Mouse (Mus musculus) spleen, postnatal 4 days (tissue): Measurements from ENCODE around the gene Slc44a4.
"Not testable (repeated sequence)": the region's sequence is repeated elsewhere in the genome, so short reads cannot be mapped to it uniquely, and the experiment has no call there.

Experiments used
- DNase-seq, 2 experiments: peaks; one replicate each; pipeline ENCODE4 v3.0.0; 2022; ENCODE audit warnings: low spot score in 2 of 2

The Slc44a4 gene

DNA sequence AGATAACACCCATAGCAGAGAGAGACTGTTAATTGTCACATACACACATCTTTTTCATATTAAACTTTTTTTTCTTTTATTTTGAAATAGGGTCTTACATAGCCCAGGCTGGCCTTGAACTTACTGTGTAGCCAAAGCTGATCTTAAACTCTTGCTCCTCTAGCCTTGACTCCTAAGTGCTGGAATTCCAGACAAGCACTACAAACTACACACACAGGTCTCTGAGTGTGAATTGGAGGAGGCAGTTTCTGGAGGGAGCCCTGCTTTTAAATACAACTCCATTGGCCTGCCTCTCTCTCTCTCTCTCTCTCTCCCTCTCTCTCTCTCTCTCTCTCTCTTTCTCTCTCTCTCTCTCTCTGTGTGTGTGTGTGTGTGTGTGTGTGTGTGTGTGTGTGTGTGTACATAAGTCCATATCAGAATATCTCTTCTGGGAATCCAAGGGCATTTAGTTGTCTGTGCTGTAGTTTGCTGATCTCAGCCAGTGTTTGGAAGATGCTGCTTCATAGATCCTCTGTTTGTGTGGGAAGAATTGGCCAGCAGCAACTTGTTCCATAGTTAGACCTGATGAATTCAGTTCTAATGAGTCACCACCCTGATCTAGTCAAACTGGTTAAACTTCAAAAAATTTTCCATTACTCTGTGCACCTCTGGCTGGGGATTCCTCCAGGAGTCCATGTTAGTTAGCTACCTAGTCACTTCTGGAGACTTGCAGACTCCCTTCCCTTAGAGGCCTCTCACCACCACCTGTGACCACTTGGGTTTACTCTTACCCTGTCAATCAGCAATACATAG, 46.6 kb downstream of the Slc44a4 start:
- DNase-seq = no peak

DNA sequence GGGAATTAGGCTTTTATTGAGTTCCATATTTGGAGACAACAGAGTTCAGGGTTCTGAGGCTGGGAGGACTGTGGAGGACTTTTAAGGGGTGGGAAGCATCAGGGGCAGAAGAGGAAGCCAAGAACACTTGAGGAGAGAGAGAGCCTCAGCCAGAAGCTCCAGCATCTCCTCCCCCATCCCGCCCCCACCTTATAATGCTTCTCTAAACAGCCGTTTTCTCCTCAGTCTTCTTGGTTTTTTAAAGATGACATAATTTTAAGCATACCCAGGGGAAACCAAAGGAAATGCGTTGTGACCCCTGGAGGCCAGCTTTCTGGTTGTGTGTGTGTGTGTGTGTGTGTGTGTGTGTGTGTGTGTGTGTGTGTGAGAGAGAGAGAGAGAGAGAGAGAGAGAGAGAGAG, 47.9 kb downstream of the Slc44a4 start:
- no peak for DNase-seq

DNA sequence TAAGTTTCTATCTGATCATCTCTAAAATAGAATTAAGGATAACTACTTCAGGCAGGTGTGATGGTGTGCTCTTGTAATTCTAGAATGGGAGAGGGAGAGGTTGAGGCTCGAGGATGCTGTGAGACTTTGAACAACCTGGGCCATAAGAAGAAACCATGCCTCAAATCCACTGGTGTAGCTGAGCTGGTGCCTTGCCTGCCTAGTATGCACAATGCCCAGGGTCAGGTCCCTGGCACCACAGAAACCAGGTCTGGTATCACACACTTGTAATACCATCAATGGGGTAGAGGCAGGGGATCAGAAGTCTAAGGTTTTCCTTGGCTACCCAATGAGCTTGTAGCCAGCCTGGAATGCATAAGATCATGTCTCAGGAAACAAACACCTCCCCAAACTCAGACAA, 48.6 kb downstream of the Slc44a4 start:
- no peak for DNase-seq

DNA sequence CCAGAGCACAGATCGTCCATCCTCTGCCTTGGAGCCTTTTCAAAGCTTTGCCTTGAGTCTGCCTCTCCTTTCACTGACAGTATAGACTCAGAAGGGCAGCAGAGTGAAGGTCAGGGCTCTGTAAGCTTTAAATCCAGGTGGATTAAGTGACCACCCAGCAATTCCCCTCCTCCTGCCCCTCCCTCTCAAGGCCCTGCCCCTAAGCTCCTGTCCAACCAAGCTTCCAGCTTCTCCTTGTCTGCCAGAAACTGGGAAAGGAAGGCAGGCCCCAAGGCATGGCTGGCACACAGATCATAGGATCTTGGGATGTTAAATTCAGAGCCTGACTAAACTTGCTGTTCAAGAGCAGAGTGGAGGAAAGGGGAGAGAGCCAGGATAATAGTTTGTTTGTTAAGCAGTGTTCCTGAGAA, 50.4 kb downstream of the Slc44a4 start:
- DNase-seq = no peak

DNA sequence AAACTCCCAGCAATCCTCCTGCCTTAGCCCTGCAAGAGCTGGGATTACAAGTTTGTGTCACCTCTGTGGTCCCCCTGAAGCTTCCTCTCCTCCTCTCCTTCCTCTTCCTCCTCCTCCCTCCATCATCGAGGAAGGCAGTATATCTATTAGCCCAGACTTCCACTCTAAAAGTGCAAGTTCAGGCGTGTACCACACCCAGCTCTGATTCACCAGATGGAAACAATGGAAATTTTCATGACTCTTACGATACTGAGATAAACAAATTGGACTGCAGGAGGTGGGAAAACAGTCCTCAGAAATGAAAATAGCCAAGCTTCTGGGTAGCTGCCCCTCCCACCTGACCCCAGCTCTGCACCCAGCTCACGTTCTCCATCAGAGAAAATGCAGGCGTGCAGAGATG, 51.4 kb downstream of the Slc44a4 start:
- no peak for DNase-seq

DNA sequence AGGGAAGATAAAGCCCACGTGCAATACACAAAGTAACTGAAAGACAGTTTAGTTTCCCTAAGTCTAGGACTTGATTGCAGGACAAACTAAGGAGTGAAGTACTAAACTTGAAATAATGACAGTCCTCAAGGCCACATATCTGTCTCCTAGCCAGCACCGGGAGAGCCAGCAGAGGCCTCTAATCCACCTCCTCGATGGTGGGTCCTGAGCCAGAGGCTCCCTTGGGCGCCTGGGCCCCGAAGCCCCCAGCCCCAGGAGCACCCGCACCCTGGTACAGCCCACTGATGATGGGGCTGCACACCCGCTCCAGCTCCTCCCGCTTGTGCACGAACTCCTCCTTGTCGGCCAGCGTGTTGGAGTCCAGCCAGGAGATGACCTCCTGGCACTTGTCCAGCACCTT, 55.6 kb downstream of the Slc44a4 start, which contains the start of gene Gm20481:
Gene Gm20481, plus strand, starts transcription at position 91 of the 400 bp plus-strand sequence.
- not testable (repeated sequence) for DNase-seq

DNA sequence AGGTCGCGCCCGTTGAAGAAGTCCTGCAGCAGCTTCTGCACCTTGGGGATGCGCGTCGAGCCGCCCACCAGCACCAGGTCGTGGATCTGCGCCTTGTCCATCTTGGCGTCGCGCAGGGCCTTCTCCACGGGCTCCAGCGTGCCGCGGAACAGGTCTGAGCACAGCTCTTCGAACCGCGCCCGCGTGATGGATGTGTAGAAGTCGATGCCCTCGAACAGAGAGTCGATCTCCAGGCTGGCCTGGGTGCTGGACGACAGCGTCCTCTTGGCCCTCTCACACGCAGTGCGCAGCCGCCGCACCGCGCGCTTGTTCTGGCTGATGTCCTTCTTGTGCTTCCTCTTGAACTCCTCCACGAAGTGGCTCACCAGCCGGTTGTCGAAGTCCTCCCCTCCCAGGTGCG, 56.6 kb downstream of the Slc44a4 start:
- not testable (repeated sequence) for DNase-seq

DNA sequence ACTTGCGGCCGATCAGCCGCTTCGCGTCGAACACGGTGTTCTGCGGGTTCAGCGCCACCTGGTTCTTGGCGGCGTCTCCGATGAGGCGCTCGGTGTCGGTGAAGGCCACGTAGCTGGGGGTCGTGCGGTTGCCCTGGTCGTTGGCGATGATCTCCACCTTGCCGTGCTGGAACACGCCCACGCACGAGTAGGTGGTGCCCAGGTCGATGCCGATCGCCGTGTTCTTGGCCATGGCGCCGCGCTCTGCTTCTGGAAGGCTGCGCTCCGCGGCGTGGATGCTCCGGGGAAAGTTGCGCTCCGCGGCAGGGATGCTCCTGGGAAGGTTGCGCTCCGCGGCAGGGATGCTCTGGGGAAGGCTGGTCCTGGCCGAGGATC, 57.4 kb downstream of the Slc44a4 start:
- not testable (repeated sequence) for DNase-seq

DNA sequence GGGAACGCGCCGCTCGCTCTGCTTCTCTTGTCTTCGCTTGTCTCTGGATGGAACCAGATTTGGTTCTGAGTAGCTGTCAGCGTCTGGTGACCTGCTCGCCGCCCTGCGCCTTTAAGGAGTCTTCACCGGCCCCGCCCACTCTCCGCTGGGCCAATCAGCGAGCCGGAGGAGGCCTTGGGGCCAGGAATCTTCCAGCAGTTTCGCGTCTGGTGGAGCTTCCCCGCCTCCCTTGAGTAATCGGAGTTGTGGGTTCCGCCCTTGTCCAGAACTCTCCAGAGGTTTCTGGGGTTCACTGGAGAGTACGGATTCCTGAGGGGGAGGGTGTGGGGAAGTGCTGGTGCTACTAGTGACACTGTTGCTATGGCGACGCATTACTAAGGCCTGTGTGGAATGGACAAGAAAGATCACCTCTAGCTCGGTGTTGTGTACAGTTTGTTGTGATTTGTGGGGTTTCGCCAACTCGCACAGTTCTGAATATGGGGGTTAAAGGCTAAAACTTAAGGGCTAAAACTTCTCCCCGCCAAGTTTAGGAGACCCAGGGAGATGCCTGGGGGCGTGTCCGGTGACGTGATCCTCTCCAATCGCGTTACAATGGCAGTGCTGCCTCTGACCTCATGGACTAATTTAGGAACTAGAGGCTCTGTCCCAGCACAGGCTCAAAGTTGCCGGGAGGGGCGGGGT, 57.9 kb downstream of the Slc44a4 start, which contains the start of the genes Hspa1a and Hspa1l:
Gene Hspa1a, minus strand, starts transcription at position 88 of the 681 bp plus-strand sequence.
Gene Hspa1l, plus strand, starts transcription at position 635 of the 681 bp plus-strand sequence.
- DNase-seq = peak in 1 of 2 experiments; percentile 44

DNA sequence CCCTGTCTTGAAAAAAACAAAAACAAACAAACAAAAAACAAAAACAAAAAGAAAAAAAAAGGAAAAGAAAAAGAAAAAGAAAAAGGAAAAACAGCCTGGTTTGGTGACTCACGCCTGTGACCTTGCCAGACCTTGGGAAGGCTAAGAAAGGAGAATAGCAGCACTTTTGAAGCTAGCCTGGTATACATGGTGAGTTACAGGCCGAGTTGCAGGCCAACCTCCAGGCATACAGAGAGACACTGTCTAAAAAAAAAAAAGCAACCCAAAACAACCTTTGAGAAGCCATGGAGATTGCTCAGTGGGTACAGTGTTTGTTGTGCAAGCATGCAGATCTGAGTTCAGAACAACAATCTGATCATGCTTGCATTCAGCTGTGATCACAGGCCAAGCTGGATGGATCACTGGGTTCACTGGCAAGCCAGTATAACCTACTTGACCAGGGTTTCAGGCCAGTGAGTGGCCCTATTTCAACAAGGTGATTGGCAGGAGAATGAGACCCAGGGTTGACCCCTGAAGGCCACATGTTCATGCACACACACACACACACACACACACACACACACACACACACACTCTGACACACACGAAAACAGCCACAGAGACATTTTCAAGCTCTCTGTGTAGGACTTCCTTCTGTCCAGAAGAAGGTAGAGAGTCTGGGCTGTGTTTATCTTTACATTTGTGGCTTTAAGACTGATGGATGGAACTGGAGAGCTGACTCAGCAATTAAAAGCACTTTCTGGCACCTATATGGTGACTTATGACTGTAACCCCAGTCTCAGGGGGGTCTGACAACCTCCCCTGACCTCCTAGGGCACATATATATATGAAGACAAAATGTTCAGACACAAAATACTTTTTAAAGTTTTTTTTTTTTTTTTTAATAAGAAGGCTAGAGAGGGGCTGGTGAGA, 61.6 kb downstream of the Slc44a4 start:
- DNase-seq = no peak

DNA sequence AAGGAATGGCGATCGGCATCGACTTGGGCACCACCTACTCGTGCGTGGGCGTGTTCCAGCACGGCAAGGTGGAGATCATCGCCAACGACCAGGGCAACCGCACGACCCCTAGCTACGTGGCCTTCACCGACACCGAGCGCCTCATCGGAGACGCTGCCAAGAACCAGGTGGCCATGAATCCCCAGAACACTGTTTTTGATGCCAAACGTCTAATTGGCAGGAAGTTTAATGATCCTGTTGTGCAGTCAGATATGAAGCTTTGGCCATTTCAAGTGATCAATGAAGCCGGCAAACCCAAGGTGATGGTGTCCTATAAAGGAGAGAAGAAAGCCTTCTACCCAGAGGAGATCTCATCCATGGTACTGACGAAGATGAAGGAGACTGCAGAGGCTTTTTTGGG, 62.7 kb downstream of the Slc44a4 start:
- DNase-seq = no peak

DNA sequence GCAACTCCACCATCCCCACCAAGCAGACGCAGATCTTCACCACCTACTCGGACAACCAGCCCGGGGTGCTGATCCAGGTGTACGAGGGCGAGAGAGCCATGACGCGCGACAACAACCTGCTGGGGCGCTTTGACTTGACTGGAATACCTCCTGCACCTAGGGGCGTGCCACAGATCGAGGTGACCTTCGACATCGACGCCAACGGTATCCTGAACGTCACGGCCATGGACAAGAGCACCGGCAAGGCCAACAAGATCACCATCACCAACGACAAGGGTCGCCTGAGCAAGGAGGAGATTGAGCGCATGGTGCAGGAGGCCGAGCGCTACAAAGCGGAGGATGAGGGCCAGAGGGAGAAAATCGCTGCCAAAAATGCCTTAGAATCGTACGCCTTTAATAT, 64.0 kb downstream of the Slc44a4 start:
- DNase-seq = no peak

DNA sequence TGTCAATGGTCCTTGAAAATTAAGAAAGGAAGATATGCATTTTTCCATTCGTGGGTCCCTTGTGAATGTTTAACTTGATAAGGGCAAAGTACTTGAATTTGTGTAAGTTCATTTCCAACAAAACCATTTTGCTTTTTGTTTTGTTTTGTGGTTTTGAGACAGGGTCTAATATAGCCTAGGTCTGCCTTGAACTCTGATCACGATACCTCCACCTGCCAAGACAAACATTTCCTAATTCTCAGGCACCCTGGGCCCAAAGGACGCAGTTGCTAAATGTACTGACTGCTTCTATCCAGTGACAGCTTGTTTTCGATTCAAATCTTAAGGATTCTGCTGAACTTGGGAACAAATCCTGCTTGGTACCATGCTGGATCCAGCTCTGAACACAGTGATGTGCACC, 65.4 kb downstream of the Slc44a4 start:
- DNase-seq = no peak
